Mouse (Mus musculus): Measurements from ENCODE around the gene Mptx2.
"Not testable (repeated sequence)": the region's sequence is repeated elsewhere in the genome, so short reads cannot be mapped to it uniquely, and the experiment has no call there.

Mptx2 gene

GRCm38 (mm10) chr1:173277677-173278076, at the start of gene Mptx2:
TSS of gene Mptx2 (minus strand) at chr1:173277777.
- in situ Hi-C loops (cut with MboI; ENCODE audit: low sequenced_read_pairs), result no loop called here

- in situ Hi-C loops (cut with MboI; ENCODE audit: low sequenced_read_pairs), result no loop called here
Observed at GRCm38 (mm10) chr1:173326552-173326951, 49.0 kb upstream of the Mptx2 start.

DNA sequence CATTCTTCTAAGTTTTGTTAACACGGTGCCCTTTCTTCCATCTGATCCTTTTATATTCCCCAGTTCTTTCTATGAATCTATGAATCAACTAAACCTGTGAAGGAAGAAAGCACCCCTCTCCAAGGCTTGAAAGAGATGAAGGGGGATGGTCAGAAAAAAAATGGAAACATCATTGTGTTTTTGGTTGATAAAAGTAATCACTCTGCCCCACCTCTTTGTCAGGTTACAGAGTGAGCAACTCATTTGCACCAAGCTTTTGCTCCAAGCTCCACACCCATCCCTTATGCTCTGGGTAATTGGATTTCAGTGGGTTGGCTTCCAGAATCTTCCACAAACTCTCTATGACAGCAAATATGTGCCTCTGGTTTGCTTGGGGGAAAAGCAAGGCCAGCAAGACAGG, 47.8 kb upstream of the Mptx2 start:
- in situ Hi-C loops (cut with MboI; ENCODE audit: low sequenced_read_pairs), result no loop called here

DNA sequence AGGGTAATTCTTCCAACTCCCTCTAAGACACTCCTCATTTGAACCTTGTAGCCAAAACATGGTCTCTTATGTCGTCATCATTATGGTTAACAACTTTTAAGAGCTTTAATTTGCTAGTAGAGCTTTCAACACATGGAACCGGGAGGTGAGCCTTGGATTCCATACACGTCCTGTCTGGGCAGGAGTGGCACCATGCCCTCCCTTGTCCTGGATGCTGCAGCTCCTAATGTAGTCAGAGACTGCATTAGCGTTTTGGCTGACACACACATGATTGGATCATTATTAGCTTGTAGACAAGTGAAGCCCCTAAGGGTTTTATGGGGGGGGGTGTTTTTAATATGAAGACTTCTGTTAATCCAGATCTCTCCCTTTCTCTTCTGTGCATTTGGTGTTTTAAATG, 47.4 kb upstream of the Mptx2 start:
- in situ Hi-C loops (cut with MboI; ENCODE audit: low sequenced_read_pairs), result no loop called here

DNA sequence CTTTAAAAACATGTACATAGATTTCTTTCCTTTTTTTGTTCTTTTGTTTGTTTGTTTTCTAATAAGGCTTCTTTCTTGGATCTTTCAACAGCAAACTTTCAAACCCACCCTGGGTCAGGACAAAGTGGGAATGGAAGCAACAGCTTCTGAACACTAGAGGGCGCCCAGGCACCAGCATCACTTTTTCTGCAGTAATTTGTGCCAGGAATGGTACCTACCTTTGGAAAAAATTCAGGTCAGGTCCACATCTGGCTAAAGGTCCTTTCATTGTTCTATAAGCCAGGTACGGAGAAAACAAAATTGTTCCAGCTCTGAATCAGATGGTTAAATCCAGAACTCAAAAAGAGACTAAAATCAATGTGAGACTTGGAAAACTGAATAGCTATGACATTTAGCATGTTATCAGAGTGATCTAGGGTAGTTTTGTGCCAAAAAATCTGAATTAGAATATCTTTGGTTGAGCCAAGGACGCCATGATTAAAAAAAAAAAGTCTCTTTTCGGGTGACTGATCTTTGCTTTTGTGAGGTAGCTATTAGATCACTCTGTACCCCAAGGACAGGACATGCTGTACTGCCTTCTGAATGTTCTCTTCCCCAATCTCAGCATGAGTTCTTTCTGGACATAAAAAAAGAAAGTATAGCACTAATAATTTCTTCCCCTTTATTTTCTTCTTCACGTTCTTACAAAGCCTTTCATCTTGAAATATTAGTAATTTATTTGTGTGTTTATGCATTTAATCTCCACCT, 46.4 kb upstream of the Mptx2 start:
- in situ Hi-C loops (cut with MboI; ENCODE audit: low sequenced_read_pairs), result no loop called here

DNA sequence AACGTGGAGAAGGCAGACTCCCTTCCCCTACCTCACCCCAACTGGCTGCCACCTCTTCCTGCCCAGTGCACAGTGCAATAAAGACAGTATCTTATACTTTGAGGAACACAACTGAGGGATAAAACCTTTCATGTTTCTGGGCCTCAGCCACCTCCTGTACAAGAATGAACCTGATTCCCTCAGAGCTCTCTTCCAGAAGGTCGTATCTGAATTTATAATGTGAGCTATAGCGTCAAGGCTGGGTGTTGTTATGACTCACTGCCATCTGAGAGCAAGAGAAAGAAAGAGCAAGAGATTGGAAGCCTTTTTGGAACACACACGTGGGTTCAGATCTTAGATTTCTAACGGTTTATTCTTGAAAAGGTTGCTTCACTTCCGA, 44.7 kb upstream of the Mptx2 start:
- in situ Hi-C loops (cut with MboI; ENCODE audit: low sequenced_read_pairs), result no loop called here

DNA sequence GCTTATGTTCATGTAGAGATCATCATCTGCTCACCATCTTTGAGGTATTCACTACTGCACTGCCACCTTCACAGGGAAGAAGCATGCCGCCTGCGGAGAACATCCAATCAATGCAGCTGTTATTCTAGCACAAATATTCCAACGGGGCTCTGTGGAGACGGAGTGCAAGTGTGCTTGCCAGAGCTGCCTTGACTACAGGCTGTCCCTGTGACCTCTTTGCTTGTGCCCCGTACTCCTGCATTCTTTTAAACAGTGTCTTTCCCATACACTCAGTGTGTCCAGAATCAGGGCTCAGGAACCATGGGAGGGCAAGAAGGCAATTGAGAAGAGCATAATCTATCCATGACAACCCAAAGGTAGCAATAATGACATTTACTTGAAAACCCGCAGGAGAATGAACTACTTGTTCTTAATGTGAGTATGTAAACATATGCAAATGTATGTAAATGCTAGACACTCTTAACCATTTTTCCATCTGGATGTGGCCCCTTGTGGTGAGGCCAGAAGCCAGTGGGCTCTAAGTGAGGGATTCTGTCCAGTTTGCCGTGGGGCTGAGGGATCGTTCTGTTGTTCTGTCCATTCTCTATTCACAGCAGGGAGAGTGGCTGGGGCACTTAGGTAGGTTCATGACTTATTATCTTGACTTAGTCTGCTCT, 44.1 kb upstream of the Mptx2 start:
- in situ Hi-C loops (cut with MboI; ENCODE audit: low sequenced_read_pairs), result no loop called here

GRCm38 (mm10) chr1:173317925-173318477, 40.4 kb upstream of the Mptx2 start:
- in situ Hi-C loops (cut with MboI; ENCODE audit: low sequenced_read_pairs), result no loop called here

DNA sequence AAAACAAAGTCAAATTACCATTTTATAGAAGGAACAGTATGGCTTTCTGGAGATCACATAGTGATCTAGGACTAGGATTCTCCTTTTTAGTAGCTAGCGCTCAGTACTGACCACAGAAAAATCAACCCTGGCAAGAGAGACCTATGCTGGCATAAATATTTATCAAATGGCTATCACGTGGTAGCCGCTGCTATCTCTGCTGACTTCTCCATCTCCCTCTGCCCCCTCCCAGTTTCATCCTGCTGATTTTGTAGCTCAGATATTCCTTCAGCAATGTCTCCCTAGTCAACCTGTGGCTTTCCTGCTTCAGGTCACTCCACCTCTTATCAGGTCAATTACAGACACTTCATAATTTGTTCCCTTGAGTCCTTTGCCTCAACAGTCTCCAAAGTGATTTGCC, 38.1 kb upstream of the Mptx2 start:
- in situ Hi-C loops (cut with MboI; ENCODE audit: low sequenced_read_pairs), result no loop called here

DNA sequence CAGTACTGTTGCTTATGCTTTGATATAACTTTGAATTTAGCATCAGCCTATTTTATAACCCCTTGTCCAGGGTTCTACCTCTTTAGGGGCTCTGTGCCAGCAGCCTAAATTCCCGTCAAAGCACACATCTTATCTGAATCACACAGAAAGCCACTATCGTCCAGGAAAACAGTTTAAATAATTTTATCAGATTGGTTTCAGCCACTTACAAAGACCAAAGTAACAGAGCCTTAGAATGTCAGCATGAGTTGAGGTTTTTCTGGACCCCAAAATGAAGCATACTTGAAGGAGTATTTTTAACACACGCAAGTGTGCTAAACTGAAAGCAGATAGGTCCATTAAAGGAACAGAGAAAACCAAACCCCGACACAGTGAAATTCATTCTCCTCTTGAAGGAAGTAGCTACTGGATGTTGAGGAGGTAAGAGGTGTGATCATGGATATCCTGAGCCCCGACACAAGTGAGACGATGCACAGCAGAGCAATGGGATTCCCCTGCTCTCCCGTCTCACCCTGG, 36.0 kb upstream of the Mptx2 start:
- in situ Hi-C loops (cut with MboI; ENCODE audit: low sequenced_read_pairs), result not testable (repeated sequence)

DNA sequence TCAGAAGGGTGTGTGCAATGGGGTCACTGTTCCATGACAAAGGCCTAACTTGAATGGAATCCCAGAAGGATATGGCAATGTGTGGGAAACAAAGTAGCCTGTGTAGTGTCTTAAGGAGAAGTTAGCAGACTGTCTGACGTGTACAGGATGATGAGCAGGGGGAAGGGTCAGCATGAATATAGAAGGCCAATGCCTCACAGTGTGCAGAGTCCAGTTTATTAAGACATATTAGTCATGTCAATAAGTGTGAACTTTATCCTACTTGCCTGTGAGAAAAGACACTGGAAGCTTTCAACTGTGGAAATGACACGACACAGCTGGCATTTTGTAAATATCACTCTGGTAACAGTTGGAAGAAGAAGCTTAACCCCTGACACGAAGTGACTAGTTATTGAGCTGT, 25.2 kb upstream of the Mptx2 start:
- in situ Hi-C loops (cut with MboI; ENCODE audit: low sequenced_read_pairs), result not testable (repeated sequence)

DNA sequence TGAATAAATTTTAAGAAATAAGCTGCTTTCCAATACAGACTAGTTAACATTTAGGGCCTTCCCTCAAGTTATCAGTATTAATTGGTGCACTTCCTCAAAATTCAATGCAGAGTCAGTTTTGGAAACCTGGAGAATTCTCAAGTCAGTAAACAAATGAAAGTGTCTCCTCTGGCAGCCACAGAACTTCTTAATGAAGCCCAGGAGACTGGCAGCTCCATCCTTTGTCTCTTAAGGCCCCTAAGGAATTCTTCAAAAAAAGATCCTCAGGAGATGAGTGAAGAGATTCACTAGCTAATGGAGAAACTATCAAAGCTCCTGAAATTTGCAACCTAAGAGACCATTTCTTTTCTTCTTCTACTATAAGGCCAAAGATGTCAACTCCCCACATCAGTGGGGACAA, 11.9 kb downstream of the Mptx2 start, which contains the start of gene Olfr418:
TSS of gene Olfr418 (plus strand) at position 301 of the 400 bp plus-strand sequence.
- in situ Hi-C loops (cut with MboI; ENCODE audit: low sequenced_read_pairs), result no loop called here

- in situ Hi-C loops (cut with MboI; ENCODE audit: low sequenced_read_pairs), result no loop called here
Observed at GRCm38 (mm10) chr1:173249888-173250287, 27.7 kb downstream of the Mptx2 start.

DNA sequence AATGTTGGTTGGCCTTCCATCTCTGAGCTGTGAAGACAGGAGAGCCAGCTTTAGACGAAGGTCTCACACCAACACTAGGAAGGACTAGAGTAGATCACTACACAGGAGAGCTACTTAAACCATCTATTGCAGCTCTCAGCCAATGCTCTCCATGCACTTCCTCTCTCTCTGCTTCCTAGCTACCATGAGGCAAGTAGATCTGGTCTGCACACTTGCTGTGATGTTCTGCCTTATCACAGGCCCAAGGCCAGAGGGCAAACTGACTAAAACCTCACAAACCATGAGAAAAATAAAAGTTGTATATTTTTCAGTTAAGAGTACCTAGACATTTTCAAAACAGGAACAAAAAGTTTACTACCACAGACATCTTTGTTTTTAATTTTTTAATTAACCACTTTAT, 40.6 kb downstream of the Mptx2 start:
- in situ Hi-C loops (cut with MboI; ENCODE audit: low sequenced_read_pairs), result not testable (repeated sequence)

- in situ Hi-C loops (cut with MboI; ENCODE audit: low sequenced_read_pairs), result no loop called here
Observed at GRCm38 (mm10) chr1:173227081-173227480, 50.5 kb downstream of the Mptx2 start, which contains the start of gene Fcer1a. TSS of gene Fcer1a (minus strand) at chr1:173227214.

All from CH12F3 (cell line).